In the genomic region with DNA sequence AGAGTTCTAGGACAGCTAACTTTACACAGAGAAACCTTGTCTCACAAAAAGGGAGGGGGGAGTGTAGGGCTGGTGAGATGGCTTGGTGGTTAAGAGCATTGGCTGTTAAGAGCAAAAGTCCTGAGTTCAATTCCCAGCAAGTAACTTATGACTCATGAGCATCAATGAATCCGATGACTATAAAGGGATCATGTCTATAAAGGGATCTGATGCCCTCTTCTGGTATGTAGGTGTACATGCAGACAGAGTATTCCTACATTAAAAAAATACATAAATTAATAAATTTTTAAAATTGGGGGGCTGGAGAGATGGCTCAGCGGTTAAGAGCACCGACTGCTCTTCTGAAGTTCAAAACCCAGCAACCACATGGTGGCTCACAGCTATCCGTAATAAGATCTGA, we compare ENCODE assay signal across 15 mouse cellular contexts. TPM values are rescaled to one million over a fixed set of nuclear protein-coding genes. Genes with fewer than 3 reads are reported as not detected.
DNase-seq lines count a peak whose midpoint lies in the region; ATAC-seq and TF ChIP-seq lines count a peak whose summit lies in the region.
"Had no signal": no experiment of that assay in that cellular context is flagged by ENCODE, and none has a peak within 500 bp of the region (broad histone marks: within the 10 kb centered on the region; RNA-seq: fewer than 3 reads in every experiment).

No protein-coding gene starts in this region.

- no peak overlapping the region for H3K27ac ChIP-seq in liver, embryonic 14.5 days
- no peak overlapping the region for H3K27ac ChIP-seq in MEL (ENCODE audit: control insufficient read depth, low read depth, low read length)
- no peak overlapping the region for H3K27ac ChIP-seq in hindbrain, embryonic 12.5 days
- H3K27ac ChIP-seq: forebrain, embryonic 15.5 days; hindbrain, embryonic 10.5 days; liver, embryonic 15.5 days; midbrain, embryonic 12.5 days had no signal

- H3K79me2 ChIP-seq in MEL (ENCODE audit: control insufficient read depth, insufficient read depth, low read length, poor library complexity), result no peaks in the 10 kb centered on the region

- TF ChIP-seq EP300 in liver, embryonic 14.5 days (IDR thresholded peaks at IDR 0.05; ENCODE audit: low read depth), result no peak
- TF ChIP-seq EP300 in MEL (IDR thresholded peaks at IDR 0.05; ENCODE audit: low read depth in 1 of 2, low read length in 2 of 2), result no peak

- H3K4me1 ChIP-seq in liver, embryonic 14.5 days (replicated peaks; ENCODE audit: control insufficient read depth in 2 of 2, insufficient read depth in 2 of 2, low read length in 1 of 2), result no peaks in the 10 kb centered on the region; a peak in 1 of 4 replicates
- H3K4me1 ChIP-seq in MEL (ENCODE audit: control insufficient read depth in 1 of 2, insufficient read depth in 2 of 2, low read length in 2 of 2), result peaks cover 18% of the 10 kb centered on the region in 2 experiments
- no peaks in the 10 kb centered on the region for H3K4me1 ChIP-seq in hindbrain, embryonic 12.5 days
- H3K4me1 ChIP-seq: forebrain, embryonic 15.5 days; hindbrain, embryonic 10.5 days; midbrain, embryonic 12.5 days had no signal

- no peak overlapping the region for H3K4me2 ChIP-seq in liver, embryonic 14.5 days (ENCODE audit: low read depth)
- H3K4me2 ChIP-seq in hindbrain, embryonic 12.5 days (replicated peaks), result no peak overlapping the region
- H3K4me2 ChIP-seq: forebrain, embryonic 15.5 days; liver, embryonic 15.5 days; midbrain, embryonic 12.5 days had no signal

- peak; percentile 71 for TF ChIP-seq RAD21 in MEL (IDR thresholded peaks at IDR 0.05; ENCODE audit: low read depth, low read length)

- no peak for DNase-seq in liver, embryonic 14.5 days (ENCODE audit: low read depth in 3 of 3, low spot score in 3 of 3)
- DNase-seq in liver (no peak), MEL (ENCODE audit: low read depth, low spot score) (peak; percentile 68)
- DNase-seq in CD4-positive, CD25-positive, alpha-beta regulatory T cell, adult 2 months (ENCODE audit: low read depth, low spot score), result peak; percentile 42
- peak; percentile 40 for DNase-seq in naive thymus-derived CD4-positive, alpha-beta T cell, adult 2 months (ENCODE audit: low read depth)
- no peak for DNase-seq in cerebellum, adult 9-10 months
- DNase-seq: adrenal gland, adult 8-10 months; cerebellum, adult 11 months; cerebellum, postnatal 36 days; thymus, adult 2 months had no signal

- no peak for ATAC-seq in liver, embryonic 14.5 days (ENCODE audit: insufficient read depth)
- no peak for ATAC-seq in hindbrain, embryonic 12.5 days (ENCODE audit: low FRiP score)
- ATAC-seq: forebrain, embryonic 15.5 days had no signal

- no peaks in the 10 kb centered on the region for H3K27me3 ChIP-seq in liver, embryonic 14.5 days (ENCODE audit: control insufficient read depth, insufficient read depth, low read length)
- no peaks in the 10 kb centered on the region for H3K27me3 ChIP-seq in MEL (ENCODE audit: control insufficient read depth in 1 of 2, insufficient read depth in 2 of 2, low read length in 2 of 2)
- no peaks in the 10 kb centered on the region for H3K27me3 ChIP-seq in hindbrain, embryonic 12.5 days
- H3K27me3 ChIP-seq: forebrain, embryonic 15.5 days; liver, embryonic 15.5 days; midbrain, embryonic 12.5 days had no signal

- no peak for TF ChIP-seq POLR2A in MEL (IDR thresholded peaks at IDR 0.05; ENCODE audit: control insufficient read depth in 1 of 2, insufficient read depth in 1 of 2, low read depth in 1 of 2, low read length in 2 of 2, poor library complexity in 1 of 2)

- H3K4me3 ChIP-seq in liver, embryonic 14.5 days (ENCODE audit: insufficient read depth in 1 of 2, low read depth in 2 of 2, low read length in 2 of 2), result no peak overlapping the region
- H3K4me3 ChIP-seq in MEL (ENCODE audit: control insufficient read depth in 1 of 2, insufficient read depth in 1 of 2, low read depth in 2 of 2, low read length in 2 of 2), result peak overlapping the region; percentile 24 to 38; a peak in 2 of 4 replicates
- no peak overlapping the region for H3K4me3 ChIP-seq in hindbrain, embryonic 12.5 days
- H3K4me3 ChIP-seq: forebrain, embryonic 15.5 days; hindbrain, embryonic 10.5 days; liver, embryonic 15.5 days; midbrain, embryonic 12.5 days had no signal

- peak; percentile 29; the same call in 1 of the 2 replicates for TF ChIP-seq CTCF in liver, embryonic 14.5 days (IDR thresholded peaks at IDR 0.05; ENCODE audit: low read depth)
- TF ChIP-seq CTCF in MEL (IDR thresholded peaks at IDR 0.05 in 2 of 3, conservative IDR thresholded peaks at IDR 0.05 in 1 of 3; ENCODE audit: control insufficient read depth in 1 of 3, insufficient read depth in 1 of 3, low read depth in 2 of 3, low read length in 3 of 3, poor library complexity in 1 of 3, severe bottlenecking in 1 of 3), result peak in 2 of 3 experiments; percentile 52 to 65; a peak in 4 of 6 replicates

- no peaks in the 10 kb centered on the region for H3K36me3 ChIP-seq in liver, embryonic 14.5 days (replicated peaks; ENCODE audit: control insufficient read depth, insufficient read depth, low read depth)
- H3K36me3 ChIP-seq in MEL (ENCODE audit: control insufficient read depth in 1 of 2, insufficient read depth in 2 of 2, low read length in 2 of 2), result peaks cover 0 to 17% of the 10 kb centered on the region in 2 experiments; a peak in 2 of 4 replicates
- no peaks in the 10 kb centered on the region for H3K36me3 ChIP-seq in hindbrain, embryonic 12.5 days
- H3K36me3 ChIP-seq: forebrain, embryonic 15.5 days; liver, embryonic 15.5 days had no signal

- no peak overlapping the region for H3K9ac ChIP-seq in liver, embryonic 14.5 days (replicated peaks)
- no peak overlapping the region for H3K9ac ChIP-seq in MEL (ENCODE audit: control insufficient read depth, low read depth, low read length, poor library complexity, severe bottlenecking)
- no peak overlapping the region for H3K9ac ChIP-seq in hindbrain, embryonic 12.5 days
- H3K9ac ChIP-seq: forebrain, embryonic 15.5 days; liver, embryonic 15.5 days; midbrain, embryonic 12.5 days had no signal

- WGBS in liver, embryonic 14.5 days (ENCODE audit: insufficient replicate concordance), result 45% methylated on average over 4 of the region's 4 CpGs
- WGBS in hindbrain, embryonic 12.5 days, result 77% methylated on average over 4 of the region's 4 CpGs

- no peaks in the 10 kb centered on the region for H3K9me3 ChIP-seq in liver, embryonic 14.5 days (ENCODE audit: control insufficient read depth, low read length)
- no peaks in the 10 kb centered on the region for H3K9me3 ChIP-seq in MEL (replicated peaks; ENCODE audit: insufficient read depth, low read length)
- no peaks in the 10 kb centered on the region for H3K9me3 ChIP-seq in hindbrain, embryonic 12.5 days (replicated peaks)
- H3K9me3 ChIP-seq: forebrain, embryonic 15.5 days; hindbrain, embryonic 10.5 days; liver, embryonic 15.5 days; midbrain, embryonic 12.5 days had no signal

TF ChIP-seq in MEL, 35 proteins besides CTCF, POLR2A, EP300 and RAD21 (continues in another document):
- peak; percentile 68 for TF ChIP-seq ZC3H11A (IDR thresholded peaks at IDR 0.05; ENCODE audit: low read depth, low read length)
- TF ChIP-seq JUND (IDR thresholded peaks at IDR 0.05; ENCODE audit: low read depth, low read length), result no peak
- no peak for TF ChIP-seq SIN3A (IDR thresholded peaks at IDR 0.05; ENCODE audit: low read length)
- no peak for TF ChIP-seq TAL1 (IDR thresholded peaks at IDR 0.05; ENCODE audit: low read length)
- no peak for TF ChIP-seq CHD1 (IDR thresholded peaks at IDR 0.05; ENCODE audit: low read depth, low read length)
- no peak for TF ChIP-seq MAZ (IDR thresholded peaks at IDR 0.05; ENCODE audit: low read depth, low read length)
- TF ChIP-seq TBP (IDR thresholded peaks at IDR 0.05; ENCODE audit: low read depth, low read length), result no peak
- no peak for TF ChIP-seq MYC (IDR thresholded peaks at IDR 0.05; ENCODE audit: low read depth, low read length)
- no peak for TF ChIP-seq NRF1 (IDR thresholded peaks at IDR 0.05; ENCODE audit: insufficient read depth, low read depth, low read length, poor library complexity, severe bottlenecking)
- TF ChIP-seq KAT2A (conservative IDR thresholded peaks at IDR 0.05; ENCODE audit: low read depth, low read length), result no peak
- TF ChIP-seq SMC3 (IDR thresholded peaks at IDR 0.05; ENCODE audit: low read depth, low read length), result peak; percentile 66
- no peak for TF ChIP-seq BHLHE40 (IDR thresholded peaks at IDR 0.05; ENCODE audit: borderline replicate concordance, low read depth, low read length)

RNA-seq across cellular contexts. Expression of gene Wdr13, which starts 17.4 kb away (rescaled TPM):
- 14.3 and 14.5 TPM in 2 replicates for polyA plus RNA-seq in liver, embryonic 14.5 days (2012; rRNA removed)
- 3.7 and 4.4 TPM in 2 replicates for polyA plus RNA-seq in liver, embryonic 14.5 days (2014; fragmentation: Nextera tagmentation; extraction: Ambion mirVana)
- 23.8 and 29.6 TPM in 2 replicates for total RNA-seq in MEL (2012; rRNA removed)
- 10 to 100 TPM in 1 of 2 experiments, not detected in 1; 46.8 TPM for polyA plus RNA-seq in MEL (2012; ENCODE audit: insufficient read depth in 1 of 2, insufficient read length in 2 of 2, low read depth in 1 of 2, low replicate concordance in 2 of 2, missing spikeins in 1 of 2)
- 40.5 and 42.6 TPM in 2 replicates for polyA plus RNA-seq in hindbrain, embryonic 12.5 days (2016; fragmentation: Nextera tagmentation; extraction: Ambion mirVana)

RNA-seq across cellular contexts. Expression of gene Was, which starts 25.0 kb away (rescaled TPM):
- polyA plus RNA-seq in liver, embryonic 14.5 days (2012; rRNA removed), result 8.2 and 10.0 TPM in 2 replicates
- 2.7 and 3.5 TPM in 2 replicates for polyA plus RNA-seq in liver, embryonic 14.5 days (2014; fragmentation: Nextera tagmentation; extraction: Ambion mirVana)
- 133 and 146 TPM in 2 replicates for total RNA-seq in MEL (2012; rRNA removed)
- polyA plus RNA-seq in MEL (2012; ENCODE audit: insufficient read depth in 1 of 2, insufficient read length in 2 of 2, low read depth in 1 of 2, low replicate concordance in 2 of 2, missing spikeins in 1 of 2), result 100 to 1,000 TPM in 1 of 2 experiments, not detected in 1; 167 TPM
- 0.21 TPM in 1 of 2 replicates, not detected in the other for polyA plus RNA-seq in hindbrain, embryonic 12.5 days (2016; fragmentation: Nextera tagmentation; extraction: Ambion mirVana)
- polyA plus RNA-seq: forebrain, embryonic 15.5 days had no signal

RNA-seq across cellular contexts. Expression of gene Rbm3, which starts 30.4 kb away (rescaled TPM):
- polyA plus RNA-seq in liver, embryonic 14.5 days (2012; rRNA removed), result 135 and 224 TPM in 2 replicates
- 317 and 352 TPM in 2 replicates for polyA plus RNA-seq in liver, embryonic 14.5 days (2014; fragmentation: Nextera tagmentation; extraction: Ambion mirVana)
- total RNA-seq in MEL (2012; rRNA removed), result 906 and 1,021 TPM in 2 replicates
- 100 to 1,000 TPM in 1 of 2 experiments, not detected in 1; 750 TPM for polyA plus RNA-seq in MEL (2012; ENCODE audit: insufficient read depth in 1 of 2, insufficient read length in 2 of 2, low read depth in 1 of 2, low replicate concordance in 2 of 2, missing spikeins in 1 of 2)
- polyA plus RNA-seq in hindbrain, embryonic 12.5 days (2016; fragmentation: Nextera tagmentation; extraction: Ambion mirVana), result 401 and 433 TPM in 2 replicates

RNA-seq across cellular contexts. Expression of gene Suv39h1, which starts 40.7 kb away (rescaled TPM):
- 24.6 and 31.3 TPM in 2 replicates for polyA plus RNA-seq in liver, embryonic 14.5 days (2012; rRNA removed)
- polyA plus RNA-seq in liver, embryonic 14.5 days (2014; fragmentation: Nextera tagmentation; extraction: Ambion mirVana), result 28.4 and 34.8 TPM in 2 replicates
- total RNA-seq in MEL (2012; rRNA removed), result 103 and 104 TPM in 2 replicates
- polyA plus RNA-seq in MEL (2012; ENCODE audit: insufficient read depth in 1 of 2, insufficient read length in 2 of 2, low read depth in 1 of 2, low replicate concordance in 2 of 2, missing spikeins in 1 of 2), result 100 to 1,000 TPM; 122 to 129 TPM
- polyA plus RNA-seq in hindbrain, embryonic 12.5 days (2016; fragmentation: Nextera tagmentation; extraction: Ambion mirVana), result 58.6 and 60.2 TPM in 2 replicates

Comparison
In these comparisons a context has a peak if more than half of its experiments do, and no peak if none do; other contexts are left out.
1. DNase-seq: peak in CD4-positive, CD25-positive, alpha-beta regulatory T cell, adult 2 months (single experiment), MEL (single experiment) and naive thymus-derived CD4-positive, alpha-beta T cell, adult 2 months (single experiment); none in liver, embryonic 14.5 days (0 of 3), liver (single experiment) and cerebellum, adult 9-10 months (single experiment).
2. H3K4me3 ChIP-seq: peak in MEL (2 of 2); none in liver, embryonic 14.5 days (0 of 2) and hindbrain, embryonic 12.5 days (single experiment).